Mouse (Mus musculus): Measurements from ENCODE around the gene Srr. TPM values are rescaled to one million over a fixed set of nuclear protein-coding genes. Genes with fewer than 3 reads are reported as not detected.

Gene Srr
- total and polyA plus RNA-seq, 2 experiments from 2014 or later = 36.4 to 41.8 TPM

- Histone ChIP-seq H3K27me3 (ENCODE audit: insufficient read depth, low read length) (no peaks in the 10 kb centered on the region), H3K4me3 (ENCODE audit: low read length) (no peak overlapping the region), H3K36me3 (ENCODE audit: insufficient read depth, low read length) (peaks cover 27% of the 10 kb centered on the region; the same call in 1 of the 2 replicates), H3K4me1 (ENCODE audit: insufficient read depth, low read length) (peaks cover 11% of the 10 kb centered on the region), H3K9me3 (ENCODE audit: low read length) (no peaks in the 10 kb centered on the region), H3K4me2 (ENCODE audit: low read depth, low read length) (no peak overlapping the region), H3K27ac (peak overlapping the region; percentile 15; the same call in 1 of the 2 replicates), H3K9ac (replicated peaks; ENCODE audit: low read length) (no peak overlapping the region)
- TF ChIP-seq CTCF (IDR thresholded peaks at IDR 0.05; ENCODE audit: low read depth) = no peak
- ATAC-seq (peak; percentile 51), DNase-seq (ENCODE audit: low spot score) (peak; percentile 41)
- 44% methylated on average over 2 of the region's 2 CpGs for WGBS
These were observed 58.6 kb downstream of the Srr start for GRCm38 (mm10) chr11:74867181-74867580.

- no peak for TF ChIP-seq CTCF (IDR thresholded peaks at IDR 0.05; ENCODE audit: low read depth)
- H3K9me3 ChIP-seq (ENCODE audit: low read length) = no peaks in the 10 kb centered on the region
- H3K9ac ChIP-seq (replicated peaks; ENCODE audit: low read length) = no peak overlapping the region
- no peak overlapping the region for H3K4me2 ChIP-seq (ENCODE audit: low read depth, low read length)
- H3K4me3 ChIP-seq (ENCODE audit: low read length) = no peak overlapping the region
- ATAC-seq (peak; percentile 70), DNase-seq (ENCODE audit: low spot score) (peak; percentile 86)
- peaks cover 11% of the 10 kb centered on the region for H3K4me1 ChIP-seq (ENCODE audit: insufficient read depth, low read length)
- 46% methylated on average over 4 of the region's 4 CpGs for WGBS
- no peaks in the 10 kb centered on the region for H3K27me3 ChIP-seq (ENCODE audit: insufficient read depth, low read length)
- peak overlapping the region; percentile 15; the same call in 1 of the 2 replicates for H3K27ac ChIP-seq
- H3K36me3 ChIP-seq (ENCODE audit: insufficient read depth, low read length) = peaks cover 32% of the 10 kb centered on the region; the same call in 1 of the 2 replicates
These were observed 59.1 kb downstream of the Srr start for GRCm38 (mm10) chr11:74866640-74867039.

- no peak for ATAC-seq
- Histone ChIP-seq H3K9ac (replicated peaks; ENCODE audit: low read length) (no peak overlapping the region), H3K36me3 (ENCODE audit: insufficient read depth, low read length) (peaks cover 35% of the 10 kb centered on the region; the same call in 1 of the 2 replicates), H3K9me3 (ENCODE audit: low read length) (no peaks in the 10 kb centered on the region), H3K27ac (no peak overlapping the region), H3K4me1 (ENCODE audit: insufficient read depth, low read length) (peaks cover 7% of the 10 kb centered on the region), H3K4me3 (ENCODE audit: low read length) (no peak overlapping the region), H3K27me3 (ENCODE audit: insufficient read depth, low read length) (no peaks in the 10 kb centered on the region), H3K4me2 (ENCODE audit: low read depth, low read length) (no peak overlapping the region)
- 79% methylated on average over 9 of the region's 9 CpGs for WGBS
- DNase-seq (ENCODE audit: low spot score) = no peak
- TF ChIP-seq CTCF (IDR thresholded peaks at IDR 0.05; ENCODE audit: low read depth) = no peak
These were observed 60.5 kb downstream of the Srr start for GRCm38 (mm10) chr11:74865252-74865651.

- no peak overlapping the region for H3K4me3 ChIP-seq (ENCODE audit: low read length)
- no peaks in the 10 kb centered on the region for H3K27me3 ChIP-seq (ENCODE audit: insufficient read depth, low read length)
- DNase-seq (ENCODE audit: low spot score) (no peak), ATAC-seq (no peak)
- peaks cover 39% of the 10 kb centered on the region; the same call in 1 of the 2 replicates for H3K36me3 ChIP-seq (ENCODE audit: insufficient read depth, low read length)
- TF ChIP-seq CTCF (IDR thresholded peaks at IDR 0.05; ENCODE audit: low read depth) = no peak
- H3K27ac ChIP-seq = no peak overlapping the region
- WGBS = 84% methylated on average over 9 of the region's 9 CpGs
- H3K4me2 ChIP-seq (ENCODE audit: low read depth, low read length) = no peak overlapping the region
- no peak overlapping the region for H3K9ac ChIP-seq (replicated peaks; ENCODE audit: low read length)
- H3K4me1 ChIP-seq (ENCODE audit: insufficient read depth, low read length) = peaks cover 7% of the 10 kb centered on the region
- no peaks in the 10 kb centered on the region for H3K9me3 ChIP-seq (ENCODE audit: low read length)
These were observed 61.3 kb downstream of the Srr start for GRCm38 (mm10) chr11:74864421-74864820.

- peaks cover 7% of the 10 kb centered on the region for H3K4me1 ChIP-seq (ENCODE audit: insufficient read depth, low read length)
These were observed 62.3 kb downstream of the Srr start for GRCm38 (mm10) chr11:74863471-74863870.

GRCm38 (mm10) chr11:74862129-74862528 is 63.6 kb downstream of the Srr start:
- Histone ChIP-seq H3K9ac (replicated peaks; ENCODE audit: low read length) (no peak overlapping the region), H3K9me3 (ENCODE audit: low read length) (no peaks in the 10 kb centered on the region), H3K27ac (no peak overlapping the region), H3K36me3 (ENCODE audit: insufficient read depth, low read length) (peaks cover 39% of the 10 kb centered on the region; the same call in 1 of the 2 replicates), H3K4me1 (ENCODE audit: insufficient read depth, low read length) (peaks cover 4% of the 10 kb centered on the region), H3K4me2 (ENCODE audit: low read depth, low read length) (no peak overlapping the region), H3K4me3 (ENCODE audit: low read length) (no peak overlapping the region), H3K27me3 (ENCODE audit: insufficient read depth, low read length) (no peaks in the 10 kb centered on the region)
- DNase-seq (ENCODE audit: low spot score) (no peak), ATAC-seq (no peak)
- WGBS = 83% methylated on average over 5 of the region's 5 CpGs
- no peak for TF ChIP-seq CTCF (IDR thresholded peaks at IDR 0.05; ENCODE audit: low read depth)

More at GRCm38 (mm10) chr11:74863471-74863870, 62.3 kb downstream of the Srr start:
- WGBS = 27% methylated on average over 11 of the region's 11 CpGs
- H3K4me2 ChIP-seq (ENCODE audit: low read depth, low read length) = no peak overlapping the region
- peak; percentile 67 for TF ChIP-seq CTCF (IDR thresholded peaks at IDR 0.05; ENCODE audit: low read depth)
- peaks cover 37% of the 10 kb centered on the region; the same call in 1 of the 2 replicates for H3K36me3 ChIP-seq (ENCODE audit: insufficient read depth, low read length)
- ATAC-seq (no peak), DNase-seq (ENCODE audit: low spot score) (no peak)
- H3K9ac ChIP-seq (replicated peaks; ENCODE audit: low read length) = no peak overlapping the region
- H3K27ac ChIP-seq = no peak overlapping the region
- H3K9me3 ChIP-seq (ENCODE audit: low read length) = no peaks in the 10 kb centered on the region
- no peak overlapping the region for H3K4me3 ChIP-seq (ENCODE audit: low read length)
- H3K27me3 ChIP-seq (ENCODE audit: insufficient read depth, low read length) = no peaks in the 10 kb centered on the region

- 91% methylated on average over 9 of the region's 9 CpGs for WGBS
- Histone ChIP-seq H3K4me2 (ENCODE audit: low read depth, low read length) (no peak overlapping the region), H3K36me3 (ENCODE audit: insufficient read depth, low read length) (peaks cover 25% of the 10 kb centered on the region; the same call in 1 of the 2 replicates), H3K27me3 (ENCODE audit: insufficient read depth, low read length) (no peaks in the 10 kb centered on the region), H3K27ac (no peak overlapping the region), H3K9ac (replicated peaks; ENCODE audit: low read length) (no peak overlapping the region), H3K4me3 (ENCODE audit: low read length) (no peak overlapping the region), H3K4me1 (ENCODE audit: insufficient read depth, low read length) (no peaks in the 10 kb centered on the region), H3K9me3 (ENCODE audit: low read length) (no peaks in the 10 kb centered on the region)
- no peak for TF ChIP-seq CTCF (IDR thresholded peaks at IDR 0.05; ENCODE audit: low read depth)
- no peak for DNase-seq (ENCODE audit: low spot score)
- ATAC-seq = no peak
These were observed 68.0 kb downstream of the Srr start for GRCm38 (mm10) chr11:74857756-74858155.

Small RNAs within 50 kb of the gene (microRNA-seq; reads per million reads assigned to microRNA genes)
- gene Mir6926 = 0.72 to 2.5 reads per million in 2 experiments

Other genes with a start within 250 kb of the Srr start
- 181 and 190 TPM in 2 replicates for gene Pafah1b1, start 201.3 kb downstream of the Srr start, total RNA-seq (2014; rRNA removed)
- 82.6 and 83.5 TPM in 2 replicates for gene Pafah1b1, start 201.3 kb downstream of the Srr start, polyA plus RNA-seq (2015; fragmentation: Nextera tagmentation; extraction: Ambion mirVana)
- 8.3 and 10.6 TPM in 2 replicates for gene Mettl16, start 155.1 kb downstream of the Srr start, total RNA-seq (2014; rRNA removed)
- 26.6 and 27.1 TPM in 2 replicates for gene Mettl16, start 155.1 kb downstream of the Srr start, polyA plus RNA-seq (2015; fragmentation: Nextera tagmentation; extraction: Ambion mirVana)
- 18.5 and 22.8 TPM in 2 replicates for gene Mnt, start 95.0 kb downstream of the Srr start, total RNA-seq (2014; rRNA removed)
- gene Mnt, start 95.0 kb downstream of the Srr start, polyA plus RNA-seq (2015; fragmentation: Nextera tagmentation; extraction: Ambion mirVana) = 7.0 and 8.4 TPM in 2 replicates
- gene Sgsm2, start 28.9 kb downstream of the Srr start, total RNA-seq (2014; rRNA removed) = 49.0 and 59.2 TPM in 2 replicates
- 21.2 and 21.3 TPM in 2 replicates for gene Sgsm2, start 28.9 kb downstream of the Srr start, polyA plus RNA-seq (2015; fragmentation: Nextera tagmentation; extraction: Ambion mirVana)
- 20.3 and 34.1 TPM in 2 replicates for gene Tsr1, start 27.9 kb downstream of the Srr start, total RNA-seq (2014; rRNA removed)
- 21.1 and 22.0 TPM in 2 replicates for gene Tsr1, start 27.9 kb downstream of the Srr start, polyA plus RNA-seq (2015; fragmentation: Nextera tagmentation; extraction: Ambion mirVana)
- 24.9 and 27.8 TPM in 2 replicates for gene Smg6, start 125 bp downstream of the Srr start, total RNA-seq (2014; rRNA removed)
- gene Smg6, start 125 bp downstream of the Srr start, polyA plus RNA-seq (2015; fragmentation: Nextera tagmentation; extraction: Ambion mirVana) = 9.8 and 10.0 TPM in 2 replicates
- gene Hic1, start 243.6 kb upstream of the Srr start, total RNA-seq (2014; rRNA removed) = 8.5 and 12.9 TPM in 2 replicates
- gene Hic1, start 243.6 kb upstream of the Srr start, polyA plus RNA-seq (2015; fragmentation: Nextera tagmentation; extraction: Ambion mirVana) = 1.7 TPM in 2 replicates